Mouse (Mus musculus) C2C12 (cell line): ENCODE measurements around the gene Ggt5. TPM values are rescaled to one million over a fixed set of nuclear protein-coding genes. Genes with fewer than 3 reads are reported as not detected.

Experiments
- H3K27me3 ChIP-seq: one replicate; pipeline ENCODE4 v1.6.1; 2011; ENCODE audit not compliant: control insufficient read depth, insufficient read depth, insufficient read length
- H3K36me3 ChIP-seq: one replicate; pipeline ENCODE4 v1.6.1; 2011; ENCODE audit not compliant: control insufficient read depth, insufficient read depth
- H3K4me3 ChIP-seq: one replicate; pipeline ENCODE4 v1.5.1; 2011; ENCODE audit warnings: mild to moderate bottlenecking, control low read depth; ENCODE audit not compliant: poor library complexity, insufficient read depth, severe bottlenecking
- H3K79me2 ChIP-seq: one replicate; pipeline ENCODE4 v1.6.1; 2011; ENCODE audit not compliant: control insufficient read depth, insufficient read depth
- H3K79me3 ChIP-seq: one replicate; pipeline ENCODE4 v1.6.1; 2011; ENCODE audit warnings: low read depth, control low read depth
- H3ac ChIP-seq: one replicate; pipeline ENCODE3; 2011; ENCODE audit warnings: low read depth; ENCODE audit not compliant: control insufficient read depth, insufficient read length
- CEBPB ChIP-seq: IDR thresholded peaks from one replicate; pipeline ENCODE4 v1.6.1; 2011; ENCODE audit warnings: low read depth, mild to moderate bottlenecking, control low read depth, moderate library complexity
- CTCF ChIP-seq: IDR thresholded peaks from one replicate; pipeline ENCODE4 v1.5.1; 2011; ENCODE audit not compliant: control insufficient read depth, insufficient read depth, insufficient read length
- FOSL1 ChIP-seq: IDR thresholded peaks from one replicate; pipeline ENCODE4 v1.8.0; 2011; ENCODE audit warnings: mild to moderate bottlenecking, low read length; ENCODE audit not compliant: poor library complexity, insufficient read depth, severe bottlenecking
- MAX ChIP-seq: IDR thresholded peaks from one replicate; pipeline ENCODE4 v1.6.1; 2011; ENCODE audit warnings: mild to moderate bottlenecking, control low read depth
- MYOD1 ChIP-seq: IDR thresholded peaks from one replicate; pipeline ENCODE4 v1.6.1; 2011; ENCODE audit warnings: low read depth; ENCODE audit not compliant: control insufficient read depth, insufficient read length
- MYOG ChIP-seq: IDR thresholded peaks from one replicate; pipeline ENCODE4 v1.6.1; 2011; ENCODE audit not compliant: control insufficient read depth, insufficient read length; ENCODE audit errors: extremely low read depth
- USF1 ChIP-seq: IDR thresholded peaks from one replicate; pipeline ENCODE4 v1.6.1; 2011; ENCODE audit warnings: low read depth, mild to moderate bottlenecking, control low read depth, moderate library complexity
- long read RNA-seq, 2 experiments: library from polyadenylated mRNA; unstranded; transcript quantifications; one replicate each; pipeline ENCODE4 v2.0.0; 2019 to 2020
- polyA plus RNA-seq: library from polyadenylated mRNA; unstranded; fragments of >200 nt; fragmentation: generic; extraction: Trizol; gene quantifications from one replicate; pipeline ENCODE4 v1.2.1, GENCODE M21; 2012; ENCODE audit warnings: missing spikeins

Ggt5 gene
- not detected for polyA plus RNA-seq
- long read RNA-seq, experiment 1, result 0 reads
- long read RNA-seq, experiment 2, partial matches to known transcripts, result 0 of 1 reads
- long read RNA-seq, experiment 2, other reads (novel, unspliced or antisense), result 1 of 1 reads

- Histone ChIP-seq H3K4me3 (no peak within 1 kb of the TSS), H3K79me3 (no peaks in the 10 kb centered on the region), H3K36me3 (no peaks in the 10 kb centered on the region), H3K27me3 (peaks cover 10% of the 10 kb centered on the region), H3K79me2 (no peaks in the 10 kb centered on the region), H3ac (no peak within 1 kb of the TSS)
- no peak for TF ChIP-seq CTCF
These were observed at the start of gene Ggt5 for GRCm38 (mm10) chr10:75589129-75589528. Gene Ggt5 (plus strand): TSS chr10:75589340.

GRCm38 (mm10) chr10:75547901-75548300 is 41.2 kb upstream of the Ggt5 start:
- TF ChIP-seq MYOG (no peak), CTCF (no peak), USF1 (no peak), MYOD1 (no peak), CEBPB (no peak), FOSL1 (no peak), MAX (no peak)
- Histone ChIP-seq H3ac (peak overlapping the region; percentile 18), H3K27me3 (no peaks in the 10 kb centered on the region), H3K79me3 (no peaks in the 10 kb centered on the region), H3K4me3 (no peak overlapping the region), H3K79me2 (no peaks in the 10 kb centered on the region), H3K36me3 (no peaks in the 10 kb centered on the region)

GRCm38 (mm10) chr10:75548486-75548885 is 40.7 kb upstream of the Ggt5 start:
- no peaks in the 10 kb centered on the region for H3K79me2 ChIP-seq
- H3K27me3 ChIP-seq, result no peaks in the 10 kb centered on the region
- no peak overlapping the region for H3ac ChIP-seq
- no peaks in the 10 kb centered on the region for H3K79me3 ChIP-seq
- TF ChIP-seq CEBPB, result no peak
- peak; percentile 32 for TF ChIP-seq FOSL1
- TF ChIP-seq MAX, result peak; percentile 56
- TF ChIP-seq CTCF, result no peak
- no peak for TF ChIP-seq MYOD1
- TF ChIP-seq USF1, result no peak
- no peak for TF ChIP-seq MYOG
- no peaks in the 10 kb centered on the region for H3K36me3 ChIP-seq
- no peak overlapping the region for H3K4me3 ChIP-seq

GRCm38 (mm10) chr10:75549886-75550285 is 39.3 kb upstream of the Ggt5 start:
- TF ChIP-seq CEBPB, result peak; percentile 11
- TF ChIP-seq USF1, result no peak
- H3K27me3 ChIP-seq, result no peaks in the 10 kb centered on the region
- no peaks in the 10 kb centered on the region for H3K79me2 ChIP-seq
- no peaks in the 10 kb centered on the region for H3K36me3 ChIP-seq
- no peak overlapping the region for H3ac ChIP-seq
- H3K4me3 ChIP-seq, result no peak overlapping the region
- H3K79me3 ChIP-seq, result no peaks in the 10 kb centered on the region

GRCm38 (mm10) chr10:75551175-75551574 is 38.0 kb upstream of the Ggt5 start:
- Histone ChIP-seq H3K79me3 (no peaks in the 10 kb centered on the region), H3K4me3 (no peak overlapping the region), H3K27me3 (no peaks in the 10 kb centered on the region), H3K79me2 (no peaks in the 10 kb centered on the region), H3ac (no peak overlapping the region), H3K36me3 (peaks cover 5% of the 10 kb centered on the region)
- no peak for TF ChIP-seq MYOD1
- no peak for TF ChIP-seq FOSL1
- TF ChIP-seq MAX, result no peak
- TF ChIP-seq MYOG, result no peak
- no peak for TF ChIP-seq USF1
- TF ChIP-seq CTCF, result no peak
- no peak for TF ChIP-seq CEBPB

GRCm38 (mm10) chr10:75552106-75552505 is 37.0 kb upstream of the Ggt5 start:
- peaks cover 9% of the 10 kb centered on the region for H3K36me3 ChIP-seq
- no peaks in the 10 kb centered on the region for H3K27me3 ChIP-seq
- TF ChIP-seq USF1 (no peak), CEBPB (no peak), MYOG (no peak), MAX (no peak), CTCF (no peak), FOSL1 (no peak), MYOD1 (no peak)
- no peaks in the 10 kb centered on the region for H3K79me2 ChIP-seq
- H3K79me3 ChIP-seq, result no peaks in the 10 kb centered on the region
- no peak overlapping the region for H3ac ChIP-seq
- no peak overlapping the region for H3K4me3 ChIP-seq
